ENCODE assay signal across 8 mouse cellular contexts in genomic region chr5:45669598-45670279, GRCm38 (mm10). TPM values are rescaled to one million over a fixed set of nuclear protein-coding genes. Genes with fewer than 3 reads are reported as not detected.
DNase-seq lines count a peak whose midpoint lies in the region; ATAC-seq and TF ChIP-seq lines count a peak whose summit lies in the region.

Ncapg (plus strand) TSS chr5:45669919.

- peak; percentile 99 for ATAC-seq in cerebellum, adult (ENCODE audit: insufficient number of reproducible peaks, low FRiP score, low TSS enrichment)
- ATAC-seq in forebrain, embryonic 13.5 days: peak; percentile 100
- peak; percentile 100 for ATAC-seq in liver, postnatal 0 days
- ATAC-seq in neural tube, embryonic 14.5 days (ENCODE audit: low read depth): peak; percentile 100

- intact Hi-C loops in heart, postnatal 10 days (cut with DNase I): loop anchor here (1.0 to 10.0 kb wide), 6 partner anchors 135 to 1445 kb away; partner anchors contain the start of genes Lap3, Med28 and Tapt1

- H3K9ac ChIP-seq in ES-Bruce4 (ENCODE audit: low read depth, poor library complexity, severe bottlenecking): peak within 1 kb of the TSS; percentile 93
- peak within 1 kb of the TSS; percentile 82 for H3K9ac ChIP-seq in forebrain, embryonic 13.5 days
- peak within 1 kb of the TSS; percentile 86 for H3K9ac ChIP-seq in liver, postnatal 0 days (replicated peaks)
- H3K9ac ChIP-seq in neural tube, embryonic 14.5 days (replicated peaks; ENCODE audit: low read depth, low read length): peak within 1 kb of the TSS; percentile 74

- H3K36me3 ChIP-seq in ES-Bruce4 (ENCODE audit: control insufficient read depth, insufficient read depth, low read length, poor library complexity, severe bottlenecking): peaks cover 7% of the 10 kb centered on the region
- peaks cover 2% of the 10 kb centered on the region; the same call in 1 of the 2 replicates for H3K36me3 ChIP-seq in forebrain, embryonic 13.5 days (ENCODE audit: poor library complexity, severe bottlenecking)
- peaks cover 8% of the 10 kb centered on the region; the same call in 1 of the 2 replicates for H3K36me3 ChIP-seq in liver, postnatal 0 days (replicated peaks; ENCODE audit: insufficient read depth, low read length)
- no peaks in the 10 kb centered on the region for H3K36me3 ChIP-seq in neural tube, embryonic 14.5 days (ENCODE audit: control insufficient read depth, insufficient read depth, low read length)

- H3K9me3 ChIP-seq in ES-Bruce4 (replicated peaks; ENCODE audit: control insufficient read depth, insufficient read depth, low read length, poor library complexity, severe bottlenecking): no peaks in the 10 kb centered on the region
- no peaks in the 10 kb centered on the region for H3K9me3 ChIP-seq in forebrain, embryonic 13.5 days (replicated peaks)
- H3K9me3 ChIP-seq in liver, postnatal 0 days (ENCODE audit: low read length): no peaks in the 10 kb centered on the region
- no peaks in the 10 kb centered on the region for H3K9me3 ChIP-seq in neural tube, embryonic 14.5 days (ENCODE audit: control insufficient read depth, low read length)

- no peak for TF ChIP-seq EP300 in ES-Bruce4 (IDR thresholded peaks at IDR 0.05; ENCODE audit: insufficient read depth, low read depth, low read length)
- TF ChIP-seq EP300 in liver, postnatal 0 days (IDR thresholded peaks at IDR 0.05; ENCODE audit: low read depth): peak; percentile 81; the same call in 1 of the 2 replicates

- no peaks in the 10 kb centered on the region for H3K4me1 ChIP-seq in ES-Bruce4 (ENCODE audit: control insufficient read depth, insufficient read depth, low read length)
- peaks cover 21% of the 10 kb centered on the region for H3K4me1 ChIP-seq in forebrain, embryonic 13.5 days
- H3K4me1 ChIP-seq in liver, postnatal 0 days (ENCODE audit: insufficient read depth): no peaks in the 10 kb centered on the region
- H3K4me1 ChIP-seq in neural tube, embryonic 14.5 days (ENCODE audit: control insufficient read depth, insufficient read depth, low read length): peaks cover 11% of the 10 kb centered on the region

- H3K4me3 ChIP-seq in ES-Bruce4 (ENCODE audit: low read depth, low read length): peak within 1 kb of the TSS; percentile 92
- H3K4me3 ChIP-seq in forebrain, embryonic 13.5 days: peak within 1 kb of the TSS; percentile 84
- peak within 1 kb of the TSS; percentile 83 for H3K4me3 ChIP-seq in liver, postnatal 0 days (ENCODE audit: low read depth, low read length)
- H3K4me3 ChIP-seq in neural tube, embryonic 14.5 days (ENCODE audit: low read depth, low read length): peak within 1 kb of the TSS; percentile 77

- H3K4me2 ChIP-seq in forebrain, embryonic 13.5 days: peak within 1 kb of the TSS; percentile 88
- peak within 1 kb of the TSS; percentile 84 for H3K4me2 ChIP-seq in liver, postnatal 0 days (ENCODE audit: low read depth, low read length)
- peak within 1 kb of the TSS; percentile 97 for H3K4me2 ChIP-seq in neural tube, embryonic 14.5 days (ENCODE audit: low read depth, low read length)

- no peak for TF ChIP-seq CTCF in ES-Bruce4 (IDR thresholded peaks at IDR 0.05; ENCODE audit: low read depth, low read length)
- 0 out of 2 replicates have a peak, but pooled peaks have one; percentile 6 for TF ChIP-seq CTCF in liver, postnatal 0 days (IDR thresholded peaks at IDR 0.05; ENCODE audit: low read depth)

- DNase-seq in heart, postnatal 10 days: peak; percentile 99 to 100
- DNase-seq in large intestine, adult 2 months (ENCODE audit: low read depth, low spot score): peak; percentile 93
- DNase-seq in liver, postnatal 0 days: peak; percentile 100
- DNase-seq in testis, postnatal 10 days (ENCODE audit: low spot score): peak; percentile 100

- TF ChIP-seq POLR2A in ES-Bruce4 (IDR thresholded peaks at IDR 0.05; ENCODE audit: insufficient read depth, low read length): peak; percentile 77

- H3K27ac ChIP-seq in ES-Bruce4 (ENCODE audit: insufficient read depth, low read length): peak within 1 kb of the TSS; percentile 45
- peak within 1 kb of the TSS; percentile 83 for H3K27ac ChIP-seq in forebrain, embryonic 13.5 days
- peak within 1 kb of the TSS; percentile 81 for H3K27ac ChIP-seq in liver, postnatal 0 days (ENCODE audit: low read depth)
- peak within 1 kb of the TSS; percentile 60 for H3K27ac ChIP-seq in neural tube, embryonic 14.5 days (ENCODE audit: low read depth, low read length)

- WGBS in forebrain, embryonic 13.5 days: under 1% methylated on average over 60 of the region's 66 CpGs
- under 1% methylated on average over 66 of the region's 66 CpGs for WGBS in large intestine, adult 2 months
- under 1% methylated on average over 66 of the region's 66 CpGs for WGBS in liver, postnatal 0 days (ENCODE audit: insufficient replicate concordance)
- 0% methylated on average over 66 of the region's 66 CpGs for WGBS in neural tube, embryonic 14.5 days

- H3K27me3 ChIP-seq in ES-Bruce4 (ENCODE audit: control insufficient read depth, insufficient read depth, low read length, poor library complexity, severe bottlenecking): no peaks in the 10 kb centered on the region
- H3K27me3 ChIP-seq in forebrain, embryonic 13.5 days: no peaks in the 10 kb centered on the region
- no peaks in the 10 kb centered on the region for H3K27me3 ChIP-seq in liver, postnatal 0 days (ENCODE audit: insufficient read depth, low read length)
- H3K27me3 ChIP-seq in neural tube, embryonic 14.5 days (ENCODE audit: control insufficient read depth, insufficient read depth, low read length): no peaks in the 10 kb centered on the region

RNA-seq across cellular contexts. Expression of gene Ncapg, which starts in this region (rescaled TPM):
- polyA plus RNA-seq in ES-Bruce4 (2011; ENCODE audit: insufficient read depth, insufficient read length, low read depth, missing spikeins): 104 and 109 TPM in 2 replicates
- polyA plus RNA-seq in forebrain, embryonic 13.5 days (2015; fragmentation: Nextera tagmentation; extraction: Ambion mirVana): 54.1 and 58.0 TPM in 2 replicates
- total RNA-seq in heart, postnatal 10 days (2021): 1 to 10 TPM; 6.7 to 7.1 TPM
- 1.7 and 2.5 TPM in 2 replicates for polyA plus RNA-seq in large intestine, adult 2 months (2012; rRNA removed)
- polyA plus RNA-seq in liver, postnatal 0 days (2015; fragmentation: Nextera tagmentation; extraction: Ambion mirVana): 20.3 and 24.1 TPM in 2 replicates
- 3.5 and 5.4 TPM in 2 replicates for polyA plus RNA-seq in neural tube, embryonic 14.5 days (2014; fragmentation: Nextera tagmentation; extraction: Ambion mirVana)

Comparison
In these comparisons a context has a peak if more than half of its experiments do, and no peak if none do; other contexts are left out.
1. Peak in every context shown above with its lines: DNase-seq, ATAC-seq, H3K4me3 ChIP-seq and H3K27ac ChIP-seq.